Mouse (Mus musculus) layer of hippocampus, adult 6 months (tissue): ENCODE measurements around the gene Rfxank. TPM values are rescaled to one million over a fixed set of nuclear protein-coding genes. Genes with fewer than 3 reads are reported as not detected.

Source experiments
- long read RNA-seq, 2 experiments: library from polyadenylated mRNA; unstranded; transcript quantifications; one replicate each; pipeline ENCODE4 v2.0.0; 2019 to 2020
- microRNA-seq: library from miRNA; unstranded; fragments of <30 nt; microRNA quantifications from one replicate; pipeline ENCODE4 v1.2.0, GENCODE M21; 2020
- polyA plus RNA-seq: library from polyadenylated mRNA; unstranded; fragments of <200 nt; fragmentation: Nextera tagmentation; gene quantifications from 2 replicates; pipeline ENCODE4 v1.2.3, GENCODE M21; 2021

The Rfxank gene
- 13.6 and 15.3 TPM in 2 replicates for polyA plus RNA-seq
- long read RNA-seq, experiment 1, transcript Rfxank-201 (9 exons, 3,609 nt), result major isoform, 10 of 20 reads
- long read RNA-seq, experiment 1, partial matches to known transcripts, result 2 of 20 reads
- long read RNA-seq, experiment 1, other reads (novel, unspliced or antisense), result 4 of 20 reads
- long read RNA-seq, experiment 2, transcript Rfxank-201 (9 exons, 3,609 nt), result major isoform, 29 of 41 reads
- long read RNA-seq, experiment 2, partial matches to known transcripts, result 0 of 41 reads
- long read RNA-seq, experiment 2, other reads (novel, unspliced or antisense), result 8 of 41 reads

DNA sequence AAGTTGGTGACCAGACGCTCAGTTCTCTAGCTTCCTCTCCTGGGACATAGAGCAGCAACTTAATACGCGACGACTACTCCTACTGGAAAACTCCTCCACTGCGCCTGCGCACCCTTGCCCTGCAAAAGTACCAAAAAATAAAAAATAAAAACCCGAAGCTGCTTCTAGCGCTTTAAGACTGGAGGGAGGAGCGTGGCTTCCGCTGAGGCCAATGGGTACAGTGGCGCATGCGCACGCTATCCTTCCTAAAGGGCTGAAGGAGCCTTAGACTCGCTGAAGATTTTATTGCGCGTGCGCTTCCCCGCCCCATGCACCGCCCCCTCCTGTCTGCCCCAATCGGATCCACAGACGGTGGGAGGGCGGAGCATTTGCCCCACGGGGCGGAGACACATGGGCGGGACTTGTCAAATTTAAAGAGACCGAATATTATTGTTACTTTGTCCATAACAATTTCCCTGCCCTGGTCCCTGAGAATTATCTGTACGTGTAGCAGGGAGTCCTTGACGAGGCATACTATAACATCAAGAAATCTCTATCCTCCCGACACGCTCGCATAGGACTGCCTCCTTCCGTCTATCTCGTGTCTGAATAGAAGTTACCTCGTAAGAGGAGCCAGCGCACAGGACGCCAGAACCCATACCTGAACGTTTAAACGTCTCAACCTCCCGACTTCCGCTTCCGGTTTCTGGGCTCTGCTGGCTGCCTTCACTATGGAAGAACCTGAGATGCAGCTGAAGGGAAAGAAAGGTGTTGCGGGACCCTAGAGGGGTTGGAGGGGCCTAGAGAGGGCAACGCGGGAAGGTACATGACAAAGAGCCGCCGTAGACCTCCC, at the start of gene Rfxank, which contains the start of the genes Borcs8 and Mef2b:
Gene Rfxank (minus strand): TSS at position 129 of the 832 bp plus-strand sequence.
Gene Borcs8 (plus strand): TSS at position 474 of the 832 bp plus-strand sequence.
Gene Mef2b (plus strand): TSS at position 686 of the 832 bp plus-strand sequence.

DNA sequence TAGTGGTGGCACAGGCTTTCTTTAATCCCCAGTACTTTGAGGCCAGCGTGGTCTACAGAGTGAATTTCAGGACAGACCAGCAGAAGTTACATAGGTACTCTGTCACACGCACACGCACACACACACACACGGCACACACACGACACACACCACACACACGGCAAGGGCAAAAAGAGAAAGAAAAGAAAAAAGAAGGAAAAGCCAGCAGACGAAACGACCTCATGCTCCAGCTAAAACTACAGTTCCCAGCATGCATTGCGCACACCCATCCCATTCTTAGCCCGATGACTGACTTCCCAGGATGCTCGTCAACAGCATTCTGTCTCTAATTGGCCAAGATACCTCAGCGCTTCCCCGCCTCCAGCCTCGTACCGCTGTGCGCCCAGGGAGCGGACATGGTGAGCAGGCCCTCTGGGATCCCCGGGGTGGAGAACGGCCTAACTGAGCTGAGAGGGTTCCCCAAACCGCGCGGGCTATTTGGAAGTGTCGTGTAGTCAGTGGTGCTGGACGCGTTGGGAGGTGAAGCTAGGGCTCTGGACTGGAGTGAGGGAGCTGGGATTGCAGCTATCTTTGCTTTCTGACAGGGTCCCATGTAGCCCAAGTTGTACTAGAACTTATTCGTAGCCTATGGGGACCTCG, 33.2 kb upstream of the Rfxank start, which contains the start of gene Tmem161a:
Gene Tmem161a (plus strand): TSS at position 314 of the 639 bp plus-strand sequence.

DNA sequence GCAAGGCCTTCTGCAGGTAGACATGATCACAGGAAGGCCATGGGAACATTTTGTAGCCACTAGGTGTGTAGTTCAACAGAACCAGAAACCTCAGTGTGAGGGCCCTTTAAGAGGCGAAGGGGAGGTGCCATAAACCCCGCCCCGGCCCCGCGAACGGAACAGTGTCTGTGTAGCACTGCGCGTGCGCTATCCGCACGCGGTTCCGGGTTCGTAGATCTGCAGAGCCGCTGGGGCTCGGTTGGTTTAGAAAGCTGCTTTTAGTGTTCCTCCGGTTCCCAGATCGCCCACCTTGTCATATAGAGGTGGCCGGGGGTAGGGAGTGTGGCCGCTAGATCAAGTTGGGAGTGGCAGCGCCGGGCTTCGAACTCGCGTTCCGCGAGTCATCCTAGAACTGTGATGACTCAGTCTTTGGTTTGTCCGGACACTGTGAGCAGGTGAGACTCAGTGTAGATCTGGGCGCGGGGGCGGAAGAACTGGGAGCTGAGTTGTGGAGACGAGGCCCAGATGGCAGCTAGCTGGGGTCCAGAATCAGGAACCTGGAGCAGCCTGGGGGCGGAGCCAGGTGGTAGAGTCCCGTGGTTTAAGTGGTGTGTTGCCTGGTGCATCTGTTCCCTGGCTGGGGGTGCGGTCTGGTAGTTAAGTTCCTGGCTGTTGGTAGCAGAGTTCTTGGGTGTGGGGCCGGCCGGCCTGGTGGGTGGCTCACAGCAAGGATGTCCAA, 7.6 kb downstream of the Rfxank start, which contains the start of gene Nr2c2ap:
Gene Nr2c2ap (plus strand): TSS at position 168 of the 718 bp plus-strand sequence.

DNA sequence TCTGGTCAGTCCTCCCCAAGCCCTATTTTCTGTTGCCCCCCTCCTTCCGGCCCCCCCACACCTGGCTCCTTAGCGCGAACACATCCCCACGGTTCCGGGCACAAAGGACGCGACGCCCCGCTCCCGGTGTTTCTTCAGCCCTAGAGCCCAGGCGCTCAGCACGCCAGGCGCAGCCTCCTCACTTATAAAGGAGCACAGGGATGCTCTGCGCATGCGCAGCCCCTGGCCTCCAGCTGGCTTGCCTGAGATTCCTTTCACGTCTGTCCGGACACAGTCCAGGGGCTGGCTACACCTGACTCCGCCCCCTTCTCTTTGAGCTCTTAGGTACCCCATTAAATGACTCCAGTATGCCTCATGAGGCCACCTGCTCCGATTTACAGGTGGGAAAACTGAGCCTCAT, 18.3 kb downstream of the Rfxank start, which contains the start of gene Ncan:
Gene Ncan (minus strand): TSS at position 207 of the 400 bp plus-strand sequence.

DNA sequence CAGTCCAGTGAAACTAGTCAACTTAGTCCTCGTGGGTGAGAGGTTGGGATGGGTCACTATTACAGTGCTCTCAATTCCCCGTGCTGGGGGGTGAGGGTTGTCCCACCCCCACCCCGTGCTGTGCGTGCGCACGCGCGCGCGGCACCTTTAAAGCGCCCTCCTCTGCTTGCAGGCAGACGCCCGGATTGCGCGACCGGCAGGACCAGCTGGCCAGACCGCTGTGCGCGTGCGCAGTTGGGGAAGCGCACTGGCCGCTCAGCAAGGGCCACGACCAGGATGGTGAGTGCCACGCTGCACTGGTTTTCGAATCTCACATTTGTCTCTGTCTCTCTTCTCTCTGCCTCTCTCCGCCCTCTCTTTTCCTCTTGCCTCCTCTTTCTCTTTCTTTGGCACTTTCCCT, 55.7 kb downstream of the Rfxank start, which contains the start of gene Hapln4:
Gene Hapln4 (plus strand): TSS at position 173 of the 400 bp plus-strand sequence.

Small RNA genes lying within 50 kb of the gene (microRNA-seq; reads per million reads assigned to microRNA genes)
- gene Mir7066, result 16.1 reads per million, percentile 38 among the genes with 10 or more reads in this experiment

Other genes starting within 250 kb of the Rfxank start
- gene Tssk6, start 237.0 kb downstream of the Rfxank start, polyA plus RNA-seq, result 1.1 TPM in 2 replicates
- 798 and 871 TPM in 2 replicates for gene Ndufa13, start 236.6 kb downstream of the Rfxank start, polyA plus RNA-seq
- 68.6 and 74.2 TPM in 2 replicates for gene Yjefn3, start 236.4 kb downstream of the Rfxank start, polyA plus RNA-seq
- gene Gatad2a, start 142.8 kb downstream of the Rfxank start, polyA plus RNA-seq, result 7.5 and 9.1 TPM in 2 replicates
- gene Mau2, start 96.4 kb downstream of the Rfxank start, polyA plus RNA-seq, result 24.0 and 25.3 TPM in 2 replicates
- gene Sugp1, start 96.3 kb downstream of the Rfxank start, polyA plus RNA-seq, result 30.2 and 31.7 TPM in 2 replicates
- gene Tm6sf2, start 66.2 kb downstream of the Rfxank start, polyA plus RNA-seq, result 0.40 and 0.64 TPM in 2 replicates
- 51.3 and 58.1 TPM in 2 replicates for gene Hapln4, start 55.7 kb downstream of the Rfxank start, polyA plus RNA-seq
- gene Ncan, start 18.3 kb downstream of the Rfxank start, polyA plus RNA-seq, result 121 and 139 TPM in 2 replicates
- gene Nr2c2ap, start 7.8 kb downstream of the Rfxank start, polyA plus RNA-seq, result 40.4 and 41.6 TPM in 2 replicates
- gene Borcs8, start 345 bp upstream of the Rfxank start, polyA plus RNA-seq, result 101 and 107 TPM in 2 replicates
- gene Mef2b, start 557 bp upstream of the Rfxank start, polyA plus RNA-seq, result 0.30 and 0.31 TPM in 2 replicates
- gene Tmem161a, start 33.2 kb upstream of the Rfxank start, polyA plus RNA-seq, result 27.1 and 27.6 TPM in 2 replicates
- 11.8 and 13.3 TPM in 2 replicates for gene Slc25a42, start 73.2 kb upstream of the Rfxank start, polyA plus RNA-seq
- gene Sugp2, start 95.1 kb upstream of the Rfxank start, polyA plus RNA-seq, result 28.9 and 29.7 TPM in 2 replicates
- 32.8 and 33.6 TPM in 2 replicates for gene Armc6, start 95.3 kb upstream of the Rfxank start, polyA plus RNA-seq
- 20.5 and 21.9 TPM in 2 replicates for gene Homer3, start 143.7 kb upstream of the Rfxank start, polyA plus RNA-seq
- 20.1 and 21.0 TPM in 2 replicates for gene Ddx49, start 163.3 kb upstream of the Rfxank start, polyA plus RNA-seq
- 343 and 361 TPM in 2 replicates for gene Cope, start 163.4 kb upstream of the Rfxank start, polyA plus RNA-seq
- gene Cers1, start 176.6 kb upstream of the Rfxank start, polyA plus RNA-seq, result 110 and 121 TPM in 2 replicates
- gene Gdf1, start 190.7 kb upstream of the Rfxank start, polyA plus RNA-seq, result 10.7 and 14.1 TPM in 2 replicates
- gene Upf1, start 214.1 kb upstream of the Rfxank start, polyA plus RNA-seq, result 3.2 and 4.4 TPM in 2 replicates
- 0.44 TPM in 1 of 2 replicates, not detected in the other for gene Comp, start 234.4 kb upstream of the Rfxank start, polyA plus RNA-seq